Mouse (Mus musculus) CD4-positive naive resting alpha-beta T cell, adult 57 days (primary cell): ENCODE measurements around the gene Rpl38. TPM values are rescaled to one million over a fixed set of nuclear protein-coding genes. Genes with fewer than 3 reads are reported as not detected.

Experiments used
- total RNA-seq: library from RNA; stranded (reverse); gene quantifications from one replicate; pipeline ENCODE4 v1.2.4, GENCODE M21; 2023

Rpl38 gene
- 2,702 TPM for total RNA-seq

DNA sequence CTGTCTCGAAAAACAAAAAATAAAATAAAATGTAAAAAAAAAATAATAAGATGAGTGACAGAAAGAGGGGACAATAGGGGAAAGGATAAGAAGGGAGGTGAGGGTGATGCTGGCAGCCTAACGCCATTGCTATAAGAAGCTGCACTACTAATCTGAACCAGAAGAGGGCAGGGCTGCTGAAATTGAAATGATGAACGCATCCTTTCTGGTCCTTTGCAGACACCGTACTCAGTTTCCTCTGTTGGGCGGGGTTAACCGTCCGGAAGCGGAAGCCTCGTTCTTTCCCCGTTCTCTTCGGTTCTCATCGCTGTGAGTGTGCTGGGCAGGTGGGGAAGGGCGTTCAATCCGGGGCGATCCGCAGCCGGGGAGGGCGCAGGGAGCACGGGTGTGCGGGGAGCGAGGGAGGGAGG is at the start of gene Rpl38:
Gene Rpl38 (plus strand): TSS at position 224 of the 410 bp plus-strand sequence.

DNA sequence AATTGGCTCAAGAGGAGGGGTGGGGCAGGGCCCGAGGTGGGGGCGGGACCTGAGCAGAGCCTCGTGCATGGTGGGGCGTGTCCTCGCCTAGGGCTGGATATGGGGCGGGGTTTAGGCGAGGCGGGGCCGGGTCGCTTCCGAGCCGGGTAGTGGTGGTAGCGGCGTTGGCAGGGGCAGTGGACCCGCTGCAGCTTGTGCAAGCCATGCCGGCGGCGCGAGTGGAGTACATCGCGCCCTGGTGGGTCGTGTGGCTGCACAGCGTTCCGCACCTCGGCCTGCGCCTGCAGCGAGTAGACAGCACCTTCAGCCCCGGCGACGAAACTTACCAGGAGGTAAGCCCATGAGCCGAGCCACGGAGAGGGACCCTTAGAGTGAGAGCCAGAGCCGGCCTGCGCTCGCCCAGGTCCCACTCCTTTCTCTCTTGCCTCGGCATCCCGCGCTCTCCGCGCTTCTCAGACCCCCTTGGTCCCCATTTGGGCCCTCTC is 7.1 kb downstream of the Rpl38 start, which contains the start of gene Ttyh2:
Gene Ttyh2 (plus strand): TSS at position 91 of the 485 bp plus-strand sequence.

Other genes starting within 250 kb of the Rpl38 start
- gene Ttyh2, start 6.9 kb downstream of the Rpl38 start, total RNA-seq = 0.86 TPM
- gene Dnaic2, start 58.9 kb downstream of the Rpl38 start, total RNA-seq = not detected
- gene Kif19a, start 96.9 kb downstream of the Rpl38 start, total RNA-seq = not detected
- gene Btbd17, start 127.4 kb downstream of the Rpl38 start, total RNA-seq = not detected
- not detected for gene Gpr142, start 130.4 kb downstream of the Rpl38 start, total RNA-seq
- gene Gprc5c, start 182.6 kb downstream of the Rpl38 start, total RNA-seq = 0.92 TPM
- 2.2 TPM for gene Cd300a, start 221.5 kb downstream of the Rpl38 start, total RNA-seq